Mouse (Mus musculus) lung, embryonic 15.5 days (tissue): ENCODE measurements around the gene Lfng. TPM values are rescaled to one million over a fixed set of nuclear protein-coding genes. Genes with fewer than 3 reads are reported as not detected.

Experiments used
- ATAC-seq: fragments of 200-750 bp; cut with Nextera tagmentation; 2 replicates; pipeline ENCODE4 v1.8.0; 2017; ENCODE audit warnings: moderate number of reproducible peaks, borderline replicate concordance; ENCODE audit not compliant: low FRiP score, low TSS enrichment; ENCODE audit errors: extremely low read depth
- H3K27ac ChIP-seq: fragments of 300-500 bp; sonication (generic); 2 replicates; pipeline ENCODE4 v1.5.1; 2015; ENCODE audit warnings: moderate library complexity, mild to moderate bottlenecking, inconsistent platforms
- H3K27me3 ChIP-seq: fragments of 300-500 bp; sonication (generic); 2 replicates; pipeline ENCODE4 v1.6.1; 2015; ENCODE audit warnings: inconsistent platforms
- H3K36me3 ChIP-seq: fragments of 300-500 bp; sonication (generic); 2 replicates; pipeline ENCODE4 v1.6.1; 2015; ENCODE audit warnings: inconsistent platforms
- H3K4me1 ChIP-seq: fragments of 300-500 bp; sonication (generic); 2 replicates; pipeline ENCODE4 v1.6.1; 2015; ENCODE audit warnings: inconsistent platforms
- H3K4me2 ChIP-seq: fragments of 300-500 bp; sonication (generic); 2 replicates; pipeline ENCODE4 v1.6.1; 2015; ENCODE audit warnings: inconsistent platforms, mild to moderate bottlenecking, moderate library complexity
- H3K4me3 ChIP-seq: fragments of 300-500 bp; sonication (generic); 2 replicates; pipeline ENCODE4 v1.5.1; 2015; ENCODE audit warnings: mild to moderate bottlenecking, inconsistent platforms
- H3K9ac ChIP-seq: fragments of 300-500 bp; sonication (generic); 2 replicates; pipeline ENCODE4 v1.6.1; 2015; ENCODE audit warnings: inconsistent platforms
- H3K9me3 ChIP-seq: fragments of 300-500 bp; sonication (generic); 2 replicates; pipeline ENCODE4 v1.6.1; 2016; ENCODE audit warnings: inconsistent platforms
- WGBS: fragments of 180-500 bp; shearing (Covaris S2); methylation state at CpG from one replicate; pipeline ENCODE4 v1.1.7; 2015; 5-methylcytosine and 5-hydroxymethylcytosine counted together
- polyA plus RNA-seq: library from polyadenylated mRNA; unstranded; fragments of >200 nt; fragmentation: Nextera tagmentation; extraction: Ambion mirVana; gene quantifications from 2 replicates; pipeline ENCODE4 v1.2.1, GENCODE M21; 2015

The Lfng gene
- polyA plus RNA-seq, 1 experiment from 2014 or later, result 22.5 TPM

DNA sequence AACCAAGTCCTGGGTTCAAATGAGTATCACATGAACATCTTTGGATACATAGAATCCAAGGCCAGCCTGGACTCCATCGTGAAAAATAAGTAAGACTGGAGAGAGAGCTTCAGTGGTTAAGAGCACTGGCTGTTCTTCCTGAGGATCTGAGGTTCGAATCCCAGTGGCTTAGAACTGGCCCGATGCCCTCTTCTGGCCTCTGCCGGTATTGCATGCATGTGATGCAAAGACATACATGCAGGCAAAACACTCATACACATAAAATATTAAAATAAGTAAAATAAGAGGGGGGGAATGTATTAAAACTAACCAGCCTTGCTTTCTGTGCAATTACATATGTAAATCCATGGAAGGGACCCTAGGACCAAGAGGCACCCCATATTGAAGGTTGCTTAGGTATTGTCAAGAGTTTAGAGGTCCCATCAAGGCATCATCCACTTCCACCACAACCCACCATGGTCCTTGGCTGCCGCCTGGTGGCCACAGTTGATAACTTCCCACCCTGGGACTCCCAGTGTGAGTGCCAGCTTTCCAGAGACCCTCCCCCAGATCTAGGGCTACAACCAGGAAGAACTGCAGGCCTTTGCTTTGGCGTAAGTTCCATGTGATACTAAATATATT is 12.1 kb downstream of the Lfng start:
- no peak overlapping the region for H3K4me2 ChIP-seq
- H3K27me3 ChIP-seq, result no peaks in the 10 kb centered on the region
- 19% methylated on average over 6 of the region's 6 CpGs for WGBS
- no peak overlapping the region for H3K4me3 ChIP-seq
- H3K9me3 ChIP-seq, result no peaks in the 10 kb centered on the region
- H3K4me1 ChIP-seq, result no peaks in the 10 kb centered on the region; the same call in 1 of the 2 replicates
- no peak overlapping the region for H3K27ac ChIP-seq
- ATAC-seq, result no peak
- H3K36me3 ChIP-seq, result peaks cover 30% of the 10 kb centered on the region
- no peak overlapping the region for H3K9ac ChIP-seq

DNA sequence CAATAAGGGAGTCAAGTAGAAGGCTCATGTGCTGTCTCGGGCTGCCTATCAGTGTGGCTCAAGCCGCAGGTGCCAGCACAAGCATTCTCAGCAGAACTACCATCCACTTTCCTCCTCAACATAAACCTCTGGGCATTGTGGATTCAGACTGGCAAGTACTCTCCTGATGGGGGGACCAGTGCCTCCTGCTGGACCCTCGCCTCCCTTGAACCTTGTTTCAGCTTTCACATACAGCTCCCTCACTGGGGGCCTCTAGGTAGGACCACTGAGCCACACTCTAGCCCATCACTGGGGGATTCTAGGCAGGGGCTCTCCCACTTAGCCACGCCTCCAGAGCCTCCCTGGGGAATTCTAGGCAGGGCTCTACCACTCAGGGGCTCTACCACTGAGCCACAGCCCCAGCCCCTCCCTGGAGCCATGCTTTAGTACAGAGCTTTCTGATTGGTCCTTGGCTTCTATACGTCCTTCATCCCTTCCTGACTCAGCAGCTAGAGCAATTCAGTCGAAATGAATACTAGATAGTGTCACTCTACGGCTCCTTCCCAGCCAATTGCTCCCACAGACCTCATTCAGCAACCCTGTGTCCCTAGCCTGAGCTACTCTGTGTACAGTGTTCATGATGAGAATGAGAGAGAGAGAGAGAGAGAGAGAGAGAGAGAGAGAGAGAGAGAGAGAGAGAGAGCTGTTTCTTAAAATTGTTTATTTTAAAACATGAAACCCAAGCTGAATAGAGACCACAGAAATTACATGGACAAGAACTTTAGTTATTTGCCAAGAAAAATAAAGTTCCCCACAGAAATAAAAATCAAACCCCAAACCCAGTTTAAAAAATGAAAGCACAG is 13.0 kb downstream of the Lfng start:
- Histone ChIP-seq H3K4me3 (no peak overlapping the region), H3K27ac (no peak overlapping the region), H3K4me2 (no peak overlapping the region), H3K9ac (no peak overlapping the region), H3K27me3 (no peaks in the 10 kb centered on the region), H3K36me3 (peaks cover 36% of the 10 kb centered on the region), H3K4me1 (no peaks in the 10 kb centered on the region; the same call in 1 of the 2 replicates), H3K9me3 (no peaks in the 10 kb centered on the region)
- 58% methylated on average over 7 of the region's 7 CpGs for WGBS
- 0 out of 2 replicates have a peak, but pooled peaks have one; percentile 11 for ATAC-seq

DNA sequence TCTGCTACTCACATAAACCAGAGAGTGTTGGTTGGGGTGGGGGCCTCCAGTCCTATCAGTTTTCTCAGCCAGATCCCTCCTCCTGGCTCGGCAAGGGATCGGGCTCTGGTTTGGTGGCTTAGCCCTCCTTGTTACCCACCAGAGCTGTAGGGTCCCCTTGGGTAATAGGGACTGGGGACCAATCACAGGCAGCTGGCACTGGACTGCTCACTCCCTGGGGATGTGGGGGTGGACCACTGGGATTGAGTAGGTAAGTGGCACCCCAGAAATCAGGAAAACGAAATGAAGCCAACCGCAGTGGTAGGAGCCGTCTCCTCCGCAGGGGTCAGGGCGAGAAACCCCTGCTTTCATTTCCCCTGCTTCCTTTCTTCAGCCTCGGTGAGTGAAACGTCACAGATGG is 14.0 kb downstream of the Lfng start:
- H3K9ac ChIP-seq, result no peak overlapping the region
- no peak overlapping the region for H3K4me2 ChIP-seq
- no peaks in the 10 kb centered on the region for H3K9me3 ChIP-seq
- H3K4me1 ChIP-seq, result no peaks in the 10 kb centered on the region; the same call in 1 of the 2 replicates
- 77% methylated on average over 9 of the region's 9 CpGs for WGBS
- H3K4me3 ChIP-seq, result no peak overlapping the region
- H3K36me3 ChIP-seq, result peaks cover 42% of the 10 kb centered on the region
- no peak overlapping the region for H3K27ac ChIP-seq
- no peaks in the 10 kb centered on the region for H3K27me3 ChIP-seq
- no peak for ATAC-seq

DNA sequence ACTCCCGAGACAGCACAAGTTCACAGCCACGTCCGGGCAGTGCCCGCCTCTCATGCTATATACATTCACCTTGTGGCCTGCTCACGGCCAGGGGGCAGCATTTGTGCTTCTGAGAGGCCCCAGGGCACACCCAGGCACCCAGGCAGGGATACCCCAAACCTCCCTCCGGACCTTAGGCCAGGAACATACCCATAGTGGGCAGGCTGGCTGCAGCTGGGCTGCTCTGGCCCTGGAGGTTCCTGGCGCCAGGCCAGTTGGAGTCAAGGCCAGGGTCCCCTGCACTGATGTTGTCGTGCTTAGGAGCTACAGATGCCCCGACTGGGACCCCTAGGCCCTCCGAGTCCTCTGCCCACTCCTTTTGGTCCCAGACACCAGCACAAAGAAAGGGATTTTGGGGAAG is 14.4 kb downstream of the Lfng start:
- Histone ChIP-seq H3K9me3 (no peaks in the 10 kb centered on the region), H3K9ac (no peak overlapping the region), H3K27me3 (no peaks in the 10 kb centered on the region), H3K36me3 (peaks cover 46% of the 10 kb centered on the region), H3K27ac (no peak overlapping the region), H3K4me1 (no peaks in the 10 kb centered on the region; the same call in 1 of the 2 replicates), H3K4me3 (no peak overlapping the region), H3K4me2 (no peak overlapping the region)
- WGBS, result 62% methylated on average over 10 of the region's 10 CpGs
- no peak for ATAC-seq

DNA sequence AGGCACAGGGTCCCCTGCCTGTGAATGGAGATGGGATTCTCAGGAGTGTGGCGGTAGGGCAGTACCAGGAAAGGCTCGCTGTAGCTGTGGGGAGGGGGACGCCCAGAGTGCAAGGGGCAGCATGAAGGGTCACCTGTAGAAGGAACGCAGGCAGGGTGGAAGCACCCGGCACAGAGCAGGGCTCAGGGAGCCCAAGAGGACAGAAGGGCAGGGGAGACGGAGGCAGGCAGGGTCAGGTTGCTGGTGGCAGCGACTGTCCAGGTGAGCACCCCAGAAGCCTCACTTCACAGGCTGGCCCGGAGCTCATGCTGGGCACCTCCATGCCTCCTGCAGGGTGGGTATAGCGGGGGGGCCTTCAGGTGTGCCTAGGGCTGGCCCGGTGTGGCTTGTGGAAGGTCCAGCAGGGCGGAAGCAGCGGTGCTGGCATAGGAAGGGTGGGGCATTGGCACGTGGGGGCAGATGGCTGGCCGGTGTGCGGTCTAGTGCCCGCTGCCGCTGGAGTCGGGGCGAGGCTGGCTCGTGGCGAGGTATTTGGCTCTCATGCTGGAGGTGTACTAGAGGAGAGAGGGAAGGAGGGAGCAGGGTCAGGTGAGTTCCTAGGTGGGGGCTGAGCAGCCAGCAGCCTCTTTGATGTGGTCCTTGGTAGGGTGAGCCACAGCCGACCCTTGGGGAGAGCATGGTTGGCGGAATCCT is 16.0 kb downstream of the Lfng start:
- WGBS, result 91% methylated on average over 23 of the region's 23 CpGs
- H3K27ac ChIP-seq, result no peak overlapping the region
- H3K4me1 ChIP-seq, result no peaks in the 10 kb centered on the region; the same call in 1 of the 2 replicates
- peaks cover 62% of the 10 kb centered on the region for H3K36me3 ChIP-seq
- no peaks in the 10 kb centered on the region for H3K9me3 ChIP-seq
- H3K27me3 ChIP-seq, result no peaks in the 10 kb centered on the region
- H3K9ac ChIP-seq, result no peak overlapping the region
- ATAC-seq, result no peak
- H3K4me3 ChIP-seq, result no peak overlapping the region
- H3K4me2 ChIP-seq, result no peak overlapping the region

DNA sequence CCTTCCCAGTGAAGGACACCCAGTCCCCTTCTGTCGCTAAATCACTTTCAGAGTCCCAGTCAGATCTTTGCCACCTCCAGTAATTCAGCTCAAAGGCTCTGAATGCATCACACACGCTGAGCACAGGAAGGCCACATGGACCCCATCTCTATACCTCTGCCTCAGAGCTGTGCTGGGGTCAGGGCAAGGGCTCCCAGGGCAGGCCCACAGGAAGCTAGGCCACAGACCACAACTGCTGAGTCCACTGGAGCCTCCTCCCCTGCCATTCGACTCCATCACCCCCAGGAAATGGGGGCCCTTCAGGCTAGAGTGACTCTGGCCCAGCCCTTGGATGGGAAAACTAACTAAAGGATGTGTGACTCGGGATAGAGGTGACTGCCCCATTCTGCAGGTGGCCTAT is 16.7 kb downstream of the Lfng start:
- 66% methylated on average over 4 of the region's 4 CpGs for WGBS
- Histone ChIP-seq H3K4me3 (no peak overlapping the region), H3K36me3 (peaks cover 69% of the 10 kb centered on the region), H3K9me3 (no peaks in the 10 kb centered on the region), H3K9ac (no peak overlapping the region), H3K4me2 (no peak overlapping the region), H3K4me1 (no peaks in the 10 kb centered on the region; the same call in 1 of the 2 replicates), H3K27me3 (no peaks in the 10 kb centered on the region), H3K27ac (no peak overlapping the region)
- no peak for ATAC-seq

DNA sequence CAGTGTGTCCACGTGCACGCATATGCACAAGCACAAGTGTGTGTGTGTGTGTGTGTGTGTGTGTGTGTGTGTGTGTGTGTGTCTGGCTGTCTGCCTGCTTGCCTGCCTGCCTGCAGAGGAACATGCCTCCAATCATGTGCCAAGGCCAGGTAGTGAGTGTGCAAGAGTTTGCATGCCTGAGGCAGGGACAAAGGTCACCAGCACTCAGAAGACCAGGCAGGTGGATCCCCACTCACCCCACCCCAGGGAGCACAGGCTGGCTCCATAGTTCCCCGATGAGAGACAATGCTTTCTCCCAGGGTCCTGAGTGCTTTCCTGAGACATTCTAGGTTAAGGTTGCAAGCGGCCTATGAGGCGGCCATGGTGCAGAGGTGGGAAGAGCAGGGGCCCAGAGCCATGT is 17.1 kb downstream of the Lfng start:
- Histone ChIP-seq H3K9ac (no peak overlapping the region), H3K4me1 (no peaks in the 10 kb centered on the region; the same call in 1 of the 2 replicates), H3K27me3 (no peaks in the 10 kb centered on the region), H3K36me3 (peaks cover 74% of the 10 kb centered on the region), H3K27ac (no peak overlapping the region), H3K9me3 (no peaks in the 10 kb centered on the region), H3K4me2 (no peak overlapping the region), H3K4me3 (no peak overlapping the region)
- no peak for ATAC-seq
- WGBS, result 94% methylated on average over 5 of the region's 5 CpGs

DNA sequence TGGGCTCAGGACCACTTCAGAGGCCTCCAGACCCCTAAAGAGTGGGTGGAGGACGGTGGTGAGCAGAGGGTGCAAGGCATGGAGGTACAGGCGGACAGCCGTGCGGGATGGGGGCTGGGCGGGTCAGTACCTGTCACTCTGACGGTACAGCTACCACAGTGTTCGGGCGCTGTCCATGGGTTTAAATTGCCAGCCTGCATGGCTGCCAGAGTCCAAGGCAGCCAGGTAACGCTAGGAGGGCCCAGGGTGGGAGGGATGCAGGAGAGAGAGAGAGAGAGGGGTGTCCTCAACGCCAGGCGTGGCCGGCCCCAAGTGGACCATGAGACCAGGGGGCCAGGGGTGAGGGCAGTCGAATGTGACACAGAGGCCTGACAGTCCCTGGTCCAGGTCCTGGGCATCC is 17.8 kb downstream of the Lfng start:
- H3K27me3 ChIP-seq, result no peaks in the 10 kb centered on the region
- no peaks in the 10 kb centered on the region for H3K9me3 ChIP-seq
- WGBS, result 93% methylated on average over 11 of the region's 13 CpGs
- H3K36me3 ChIP-seq, result peaks cover 81% of the 10 kb centered on the region
- no peak for ATAC-seq
- H3K4me1 ChIP-seq, result no peaks in the 10 kb centered on the region; the same call in 1 of the 2 replicates
- H3K4me3 ChIP-seq, result no peak overlapping the region
- no peak overlapping the region for H3K27ac ChIP-seq
- no peak overlapping the region for H3K9ac ChIP-seq
- no peak overlapping the region for H3K4me2 ChIP-seq

DNA sequence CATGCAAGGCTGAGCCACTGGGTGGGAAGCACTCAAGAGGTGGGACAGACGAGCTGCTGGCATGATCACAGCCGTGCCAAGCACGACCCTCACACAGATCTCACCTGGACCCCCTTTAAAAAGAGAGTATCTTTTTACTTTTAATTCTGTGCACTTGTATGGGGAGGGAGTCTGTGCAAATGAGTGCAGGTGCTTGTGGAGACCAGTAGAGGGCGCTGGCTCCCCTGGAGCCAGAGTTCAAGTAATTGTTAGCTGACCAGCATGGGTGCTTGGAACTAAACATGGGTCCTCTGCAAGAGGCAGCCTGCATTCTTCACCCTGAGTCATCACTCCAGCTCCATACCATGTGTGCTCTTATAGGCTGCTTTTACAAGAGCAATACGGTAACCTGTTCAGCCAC is 20.5 kb downstream of the Lfng start:
- peaks cover 95% of the 10 kb centered on the region for H3K36me3 ChIP-seq
- H3K27ac ChIP-seq, result no peak overlapping the region
- H3K4me2 ChIP-seq, result no peak overlapping the region
- H3K4me3 ChIP-seq, result no peak overlapping the region
- H3K4me1 ChIP-seq, result no peaks in the 10 kb centered on the region
- no peaks in the 10 kb centered on the region for H3K27me3 ChIP-seq
- no peaks in the 10 kb centered on the region for H3K9me3 ChIP-seq
- ATAC-seq, result no peak
- 91% methylated on average over 5 of the region's 5 CpGs for WGBS
- no peak overlapping the region for H3K9ac ChIP-seq

DNA sequence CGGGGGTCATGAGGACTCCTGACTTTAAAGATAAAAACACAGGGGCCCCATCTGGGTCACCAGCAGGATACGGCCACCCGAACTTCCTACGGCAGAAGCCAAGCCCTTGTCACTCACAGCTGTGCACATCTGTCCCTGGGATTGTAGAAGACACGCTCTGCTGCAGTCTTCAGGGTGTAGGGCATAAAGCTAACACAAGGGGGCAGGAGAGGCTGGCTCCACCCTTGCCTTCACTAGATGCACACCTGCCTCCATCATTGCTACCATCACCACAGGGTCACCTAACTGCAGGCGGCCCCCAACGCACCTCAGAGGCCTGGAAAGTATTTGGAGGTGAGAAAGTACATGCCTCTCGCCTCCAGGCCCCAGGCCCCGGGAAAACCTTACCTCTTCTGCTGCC is 21.9 kb downstream of the Lfng start:
- H3K27me3 ChIP-seq, result no peaks in the 10 kb centered on the region
- peaks cover 94% of the 10 kb centered on the region for H3K36me3 ChIP-seq
- H3K4me1 ChIP-seq, result no peaks in the 10 kb centered on the region
- no peak overlapping the region for H3K4me2 ChIP-seq
- 89% methylated on average over 9 of the region's 9 CpGs for WGBS
- H3K9ac ChIP-seq, result no peak overlapping the region
- no peak overlapping the region for H3K27ac ChIP-seq
- H3K4me3 ChIP-seq, result no peak overlapping the region
- H3K9me3 ChIP-seq, result no peaks in the 10 kb centered on the region
- ATAC-seq, result no peak

DNA sequence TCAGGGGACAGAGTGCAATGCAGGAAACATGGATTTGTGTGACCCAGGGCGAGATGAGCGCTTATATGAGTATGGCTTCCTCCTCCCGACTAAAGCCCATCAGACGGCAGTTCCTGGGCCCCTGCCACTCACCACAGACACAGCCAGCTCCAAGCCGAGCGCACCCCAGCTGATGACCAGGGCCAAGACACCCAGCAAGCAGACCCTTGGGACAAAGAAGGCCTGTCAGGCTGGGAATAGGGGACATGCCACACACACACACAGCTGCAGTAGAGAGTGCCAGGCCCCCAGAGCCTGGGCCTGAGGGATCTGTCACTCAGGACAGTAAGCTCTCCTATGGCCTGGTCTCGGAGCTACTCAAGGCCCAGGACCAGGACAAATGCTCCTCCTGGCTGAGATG is 26.3 kb downstream of the Lfng start:
- ATAC-seq, result no peak
- H3K4me3 ChIP-seq, result no peak overlapping the region
- H3K9me3 ChIP-seq, result no peaks in the 10 kb centered on the region
- 83% methylated on average over 7 of the region's 7 CpGs for WGBS
- H3K4me2 ChIP-seq, result no peak overlapping the region
- H3K4me1 ChIP-seq, result peaks cover 8% of the 10 kb centered on the region; the same call in 1 of the 2 replicates
- peaks cover 93% of the 10 kb centered on the region for H3K36me3 ChIP-seq
- no peak overlapping the region for H3K9ac ChIP-seq
- H3K27me3 ChIP-seq, result no peaks in the 10 kb centered on the region
- no peak overlapping the region for H3K27ac ChIP-seq
